Mouse (Mus musculus): Measurements from ENCODE around the gene Gm20521.

The Gm20521 gene

DNA sequence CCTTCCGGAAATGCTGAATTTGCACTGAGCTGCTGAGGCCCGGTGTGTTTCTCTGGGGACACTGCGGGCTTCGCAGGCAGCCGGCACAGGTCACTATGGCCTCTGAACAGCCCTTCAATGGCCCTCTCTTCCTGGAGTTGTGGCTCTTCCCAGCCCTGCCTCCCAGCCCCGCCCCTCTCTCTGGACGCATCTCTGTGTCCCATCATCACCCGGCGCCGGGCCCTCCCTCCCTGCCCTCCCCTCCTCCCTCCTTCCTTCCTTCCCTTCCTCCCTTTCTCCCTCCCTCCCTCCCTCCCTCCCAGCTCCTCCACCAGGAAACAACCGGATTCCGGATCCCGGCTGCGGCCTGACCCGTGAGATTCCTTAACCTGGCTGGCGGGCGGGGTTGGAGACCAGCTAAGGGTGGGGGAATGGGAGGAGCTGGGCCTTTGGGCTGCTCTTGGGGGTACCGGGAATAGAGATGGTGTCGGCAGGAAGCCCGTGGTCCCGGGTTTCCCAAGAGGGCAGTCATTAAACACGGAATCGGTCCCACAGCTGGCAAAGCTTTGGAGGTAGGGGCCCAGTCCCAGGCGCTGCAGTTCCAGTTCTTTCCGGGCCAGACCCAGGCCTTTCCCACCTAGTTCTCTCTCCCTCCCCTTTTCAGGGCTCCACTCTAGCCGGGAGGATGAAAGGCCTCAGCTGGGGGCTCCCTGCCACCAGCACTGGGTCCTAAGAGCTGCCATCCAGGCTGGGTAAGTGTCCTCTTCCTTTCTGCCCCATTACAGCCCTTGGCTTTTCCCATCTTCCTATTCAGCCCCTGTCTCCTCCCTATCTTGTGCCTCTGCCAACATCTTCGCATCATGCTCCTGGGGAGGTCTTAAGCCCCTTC lies at the start of gene Gm20521, which contains the start of gene Bcl2l2:
Gene Gm20521, plus strand, starts transcription at position 288 of the 868 bp plus-strand sequence.
Gene Bcl2l2, plus strand, starts transcription at position 224 of the 868 bp plus-strand sequence.
- peak; percentile 70 for DNase-seq (ENCODE audit: low read depth)

DNA sequence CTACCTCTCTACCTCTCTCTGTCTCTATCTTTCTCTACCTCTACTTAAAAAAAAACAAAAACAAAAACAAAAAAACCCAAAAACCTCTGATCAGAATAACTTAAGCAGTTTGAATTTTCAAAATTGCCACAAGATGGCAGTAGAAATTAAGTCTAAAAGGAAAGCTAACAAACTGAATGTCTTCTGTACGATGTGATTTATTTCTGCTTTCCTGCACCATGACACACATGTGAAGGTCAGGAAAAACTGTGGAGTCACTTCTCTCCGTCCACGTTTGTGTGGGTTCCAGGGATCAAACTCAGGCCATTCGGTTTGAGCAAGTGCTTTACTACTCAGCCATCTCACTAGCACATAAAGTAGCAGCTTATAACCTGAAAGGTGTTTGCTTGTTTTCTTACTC lies 39.8 kb upstream of the Gm20521 start:
- no peak for DNase-seq (ENCODE audit: low read depth)

DNA sequence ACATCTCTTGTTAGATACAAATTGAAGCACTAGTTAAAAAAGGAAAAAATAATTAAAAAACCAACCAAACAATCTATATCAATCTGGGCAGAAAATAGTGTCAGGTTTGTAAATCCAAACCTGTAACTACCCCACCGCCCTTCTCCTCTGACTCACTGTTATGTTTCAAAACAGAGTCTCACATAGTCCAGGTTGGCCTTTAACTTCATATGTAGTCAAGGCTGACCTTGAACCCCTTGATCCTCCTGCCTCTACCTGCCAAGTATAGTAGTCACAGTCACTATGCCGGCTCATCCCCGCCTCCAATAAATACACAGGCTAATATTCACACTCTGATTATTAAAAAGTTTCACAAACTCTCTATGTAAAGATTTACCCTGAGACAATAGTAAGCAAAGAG lies 27.5 kb upstream of the Gm20521 start:
- no peak for DNase-seq (ENCODE audit: low read depth)

DNA sequence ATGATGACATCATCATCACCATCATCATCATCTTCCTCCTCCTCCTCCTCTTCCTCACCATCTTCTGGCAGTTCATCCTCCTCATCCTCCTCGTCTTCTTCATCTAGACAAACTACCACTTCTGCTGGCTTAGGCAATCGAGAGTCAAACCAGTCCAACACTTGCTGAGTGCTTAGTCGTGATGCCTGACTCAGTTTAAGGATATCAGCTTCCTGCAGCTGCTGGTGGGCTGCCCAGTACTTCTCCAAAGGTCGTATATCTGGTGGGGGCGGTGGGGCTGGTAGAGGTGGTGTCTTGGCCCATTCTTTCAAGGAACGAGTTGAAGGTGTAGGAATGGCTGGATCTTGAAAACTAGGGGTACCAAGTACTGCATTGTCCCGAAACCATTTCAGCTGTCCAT lies 26.5 kb upstream of the Gm20521 start:
- no peak for DNase-seq (ENCODE audit: low read depth)

DNA sequence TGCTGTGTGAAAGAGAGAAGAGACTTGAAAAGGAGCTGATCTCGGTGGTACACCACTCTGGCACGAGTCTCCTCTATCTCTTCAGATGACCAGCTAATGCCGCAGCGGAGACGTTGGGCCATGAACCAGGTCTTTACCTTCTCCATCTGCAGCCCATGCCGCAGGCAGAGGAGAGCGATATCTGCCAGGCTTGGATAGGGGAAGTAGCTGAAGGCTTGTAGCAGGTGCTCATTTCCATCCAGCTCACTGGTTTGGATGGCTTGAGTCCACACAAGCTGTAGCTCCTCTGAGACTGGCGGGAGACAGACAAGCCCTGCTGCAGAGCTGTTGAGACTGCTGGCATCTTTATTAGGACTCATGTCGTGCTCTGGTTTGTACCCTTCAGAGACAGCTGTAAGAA lies 25.4 kb upstream of the Gm20521 start:
- DNase-seq (ENCODE audit: low read depth), result no peak

DNA sequence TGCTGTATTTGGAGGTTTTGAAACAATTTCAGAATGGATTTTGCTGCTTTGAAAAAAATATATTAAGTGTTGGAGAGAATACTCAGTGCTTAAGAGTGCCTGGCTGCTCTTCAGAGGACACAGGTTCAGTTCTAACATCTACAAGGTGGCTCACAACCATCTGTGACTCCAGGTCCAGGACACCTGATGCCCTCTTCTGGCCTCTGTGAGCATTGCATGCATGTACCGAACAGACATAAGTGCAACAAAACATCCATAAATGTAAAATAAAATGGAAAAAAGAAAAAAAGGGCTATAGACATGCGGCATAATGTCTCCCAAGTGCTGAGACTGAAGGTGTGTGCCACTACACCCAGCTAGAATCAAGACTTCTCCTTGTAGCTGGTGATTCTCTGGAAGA lies 22.7 kb upstream of the Gm20521 start:
- no peak for DNase-seq (ENCODE audit: low read depth)

DNA sequence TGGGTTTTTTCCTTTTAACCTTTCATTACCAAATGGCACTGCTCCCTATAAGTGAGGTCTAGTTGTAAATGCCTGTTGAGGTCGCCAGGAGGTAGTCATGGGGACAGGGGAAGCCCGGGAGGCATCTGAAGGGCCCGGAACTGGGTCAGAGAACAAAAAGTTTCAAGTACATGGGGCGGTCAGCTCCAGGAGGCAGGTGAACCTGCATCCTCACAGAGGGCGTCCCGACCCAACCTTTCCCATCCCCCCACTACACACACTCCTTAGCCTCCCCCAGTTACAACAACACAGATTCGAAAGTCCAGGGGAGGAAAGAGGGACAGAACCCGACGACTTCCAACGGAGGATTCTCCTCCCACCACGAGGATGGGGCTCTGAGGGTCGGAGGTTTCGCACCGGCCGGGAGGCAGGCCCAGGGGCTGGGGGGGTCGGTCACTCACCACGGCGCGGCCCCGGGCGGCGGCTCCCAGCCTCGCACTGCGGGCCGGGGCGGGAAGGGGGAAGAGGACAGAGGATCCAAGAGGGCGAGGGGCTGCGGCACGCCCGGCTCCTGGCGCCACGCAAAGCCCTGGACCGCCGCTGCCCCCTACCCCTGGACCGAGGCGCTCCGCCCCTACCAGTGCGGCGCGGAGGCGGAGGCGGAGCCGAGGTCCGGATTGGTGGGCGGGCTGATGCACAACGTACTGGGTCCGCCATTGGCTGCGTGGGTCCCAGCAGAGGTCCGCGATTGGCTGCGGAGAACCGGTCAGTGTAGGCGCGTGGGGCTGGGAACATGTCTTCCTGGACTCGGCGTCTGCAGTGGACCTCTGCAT lies 19.5 kb upstream of the Gm20521 start:
- peak; percentile 76 for DNase-seq (ENCODE audit: low read depth)

DNA sequence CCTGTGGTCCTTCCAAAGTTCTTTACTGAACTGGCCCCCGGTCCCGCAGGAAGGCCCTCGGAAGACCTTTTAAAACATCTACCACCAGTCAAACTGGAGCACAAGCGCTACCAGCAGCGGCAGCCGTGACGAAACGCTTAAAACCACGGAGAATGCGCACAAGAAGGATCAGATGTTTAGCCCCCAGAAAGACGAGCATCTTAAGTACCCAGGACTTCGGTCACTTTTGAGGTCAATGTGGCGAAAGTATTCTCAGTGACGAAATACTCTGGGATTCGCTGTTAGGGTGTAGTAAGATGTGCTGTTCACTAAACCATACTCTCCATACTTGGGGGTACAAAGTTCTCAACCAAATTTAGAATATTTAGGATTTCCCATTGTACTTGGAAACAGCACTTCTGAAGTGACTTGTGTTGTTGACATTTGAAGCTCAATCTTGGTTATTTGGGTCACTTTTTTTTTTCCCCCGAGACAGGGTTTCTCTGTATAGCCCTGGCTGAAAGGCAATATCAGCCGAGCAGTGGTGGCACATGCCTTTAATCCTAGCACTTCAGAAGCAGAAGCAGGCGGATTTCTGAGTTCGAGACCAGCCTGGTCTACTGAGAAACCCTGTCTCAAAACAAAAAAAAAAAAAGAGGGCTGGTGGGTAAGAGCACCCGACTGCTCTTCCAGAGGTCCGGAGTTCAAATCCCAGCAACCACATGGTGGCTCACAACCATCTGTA lies 18.8 kb upstream of the Gm20521 start:
- DNase-seq (ENCODE audit: low read depth), result no peak

DNA sequence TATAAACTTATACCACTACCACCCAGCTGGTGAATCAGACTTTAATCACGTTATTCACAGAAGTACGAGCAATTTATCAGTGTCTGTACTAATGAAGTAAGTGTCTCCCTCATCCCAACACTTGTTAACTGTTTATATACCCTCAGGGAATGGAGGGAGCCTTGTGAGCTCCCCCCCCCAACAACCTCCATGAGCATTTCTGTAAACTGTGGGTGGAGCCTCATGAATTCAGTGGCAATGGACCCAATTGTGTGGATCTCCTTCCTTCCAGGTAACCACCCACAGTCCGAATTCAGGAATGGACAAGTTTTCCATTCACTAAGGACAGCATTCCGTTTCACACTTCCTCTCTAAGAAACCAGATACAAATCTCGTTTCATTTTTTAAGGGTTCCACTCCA lies 17.6 kb upstream of the Gm20521 start:
- no peak for DNase-seq (ENCODE audit: low read depth)

DNA sequence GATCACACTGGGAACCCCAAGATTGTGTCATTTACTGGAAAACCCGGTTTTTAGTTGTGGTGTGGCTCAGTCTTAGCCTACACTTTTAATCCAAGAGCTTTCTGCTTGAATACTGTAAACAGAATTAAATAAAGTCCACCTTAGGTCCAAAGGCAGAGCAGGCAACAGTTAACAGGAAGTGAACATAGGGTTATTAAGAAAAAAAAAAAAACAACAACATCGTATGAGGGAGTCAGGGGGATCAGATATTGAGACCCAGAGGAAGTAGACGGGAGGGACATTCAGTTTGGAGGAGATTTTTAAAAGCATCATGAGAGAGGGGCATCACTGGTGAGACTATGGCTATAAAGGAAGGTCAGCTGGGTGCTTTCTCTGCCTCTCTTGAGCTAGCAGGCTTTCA lies 17.0 kb upstream of the Gm20521 start:
- DNase-seq (ENCODE audit: low read depth), result no peak

DNA sequence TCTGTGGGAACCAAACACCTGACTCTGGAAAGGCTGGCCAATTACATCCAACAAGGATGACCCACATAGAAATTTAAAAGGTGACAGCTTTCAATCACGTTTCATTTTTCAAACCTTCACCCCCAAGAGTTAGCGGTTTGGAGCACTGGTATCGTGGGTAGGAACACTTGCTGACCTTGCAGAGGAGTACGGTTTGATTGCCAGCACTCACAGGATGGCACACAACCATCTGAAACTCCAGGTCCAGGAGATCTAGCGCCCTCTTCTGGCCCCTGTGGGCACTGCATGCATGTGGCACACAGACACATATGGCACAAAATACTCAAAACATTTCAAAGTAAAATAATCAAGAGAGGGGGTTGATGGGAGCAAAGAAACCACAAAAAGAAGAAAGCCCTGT lies 16.3 kb upstream of the Gm20521 start:
- DNase-seq (ENCODE audit: low read depth), result no peak

DNA sequence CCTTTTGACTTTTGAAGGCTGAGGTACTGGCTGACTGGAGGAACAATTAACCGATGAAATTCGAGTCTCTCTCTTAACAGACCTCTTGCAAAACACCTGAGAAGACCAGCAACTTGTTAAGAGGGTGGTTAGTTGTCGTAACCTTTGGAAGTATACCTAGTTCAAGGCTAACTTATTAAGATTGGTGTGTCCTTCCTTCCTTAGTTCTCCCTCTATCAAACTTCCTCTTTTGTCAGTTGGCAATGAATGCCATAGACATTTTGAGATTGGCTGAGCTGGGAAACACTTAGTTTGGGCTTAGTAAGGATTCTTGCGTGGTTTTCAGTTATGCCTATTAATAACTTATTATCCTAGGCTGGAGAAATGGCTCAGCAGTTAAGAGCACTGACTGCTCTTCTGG lies 15.2 kb upstream of the Gm20521 start:
- DNase-seq (ENCODE audit: low read depth), result no peak

DNA sequence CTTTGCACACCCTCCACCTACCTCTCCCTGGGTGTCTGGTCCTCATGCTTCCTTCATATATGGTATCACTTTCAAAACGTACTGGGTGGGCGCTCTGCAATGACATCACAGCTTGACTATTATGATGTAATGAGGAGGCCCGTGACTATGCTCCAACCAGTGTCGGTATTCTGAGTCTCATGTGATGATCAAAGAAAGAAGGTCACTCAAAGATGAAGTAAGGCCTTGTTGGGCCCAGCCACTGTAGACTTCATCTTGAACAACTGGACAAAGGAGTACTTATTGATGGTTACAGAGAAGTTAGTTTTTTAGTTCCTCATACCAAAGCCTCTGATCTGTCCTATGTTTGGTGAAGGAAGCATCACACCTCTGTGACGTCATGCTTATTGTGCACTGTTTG lies 12.4 kb upstream of the Gm20521 start, which contains the start of gene Homez:
Gene Homez, minus strand, starts transcription at position 101 of the 400 bp plus-strand sequence.
- no peak for DNase-seq (ENCODE audit: low read depth)

DNA sequence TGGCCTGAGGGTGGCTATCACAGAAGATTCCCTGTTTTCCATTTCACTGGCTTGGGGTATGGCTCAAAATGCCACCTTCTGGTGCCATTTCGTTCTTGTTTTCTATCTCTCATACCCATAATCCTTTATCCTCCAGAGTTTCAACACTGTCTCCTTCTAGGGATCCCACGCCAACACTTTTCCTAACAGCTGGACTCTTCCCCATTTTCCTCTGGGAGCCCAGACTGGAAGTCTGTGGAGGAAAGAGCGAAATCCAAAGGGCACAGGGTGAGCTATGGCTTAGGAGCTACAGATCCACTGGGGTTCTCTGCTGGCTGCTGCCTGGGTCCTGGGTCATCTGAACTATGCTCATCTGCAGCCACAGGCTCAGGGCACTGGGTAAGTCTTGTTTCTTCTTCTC lies 9.1 kb upstream of the Gm20521 start:
- DNase-seq (ENCODE audit: low read depth), result no peak

DNA sequence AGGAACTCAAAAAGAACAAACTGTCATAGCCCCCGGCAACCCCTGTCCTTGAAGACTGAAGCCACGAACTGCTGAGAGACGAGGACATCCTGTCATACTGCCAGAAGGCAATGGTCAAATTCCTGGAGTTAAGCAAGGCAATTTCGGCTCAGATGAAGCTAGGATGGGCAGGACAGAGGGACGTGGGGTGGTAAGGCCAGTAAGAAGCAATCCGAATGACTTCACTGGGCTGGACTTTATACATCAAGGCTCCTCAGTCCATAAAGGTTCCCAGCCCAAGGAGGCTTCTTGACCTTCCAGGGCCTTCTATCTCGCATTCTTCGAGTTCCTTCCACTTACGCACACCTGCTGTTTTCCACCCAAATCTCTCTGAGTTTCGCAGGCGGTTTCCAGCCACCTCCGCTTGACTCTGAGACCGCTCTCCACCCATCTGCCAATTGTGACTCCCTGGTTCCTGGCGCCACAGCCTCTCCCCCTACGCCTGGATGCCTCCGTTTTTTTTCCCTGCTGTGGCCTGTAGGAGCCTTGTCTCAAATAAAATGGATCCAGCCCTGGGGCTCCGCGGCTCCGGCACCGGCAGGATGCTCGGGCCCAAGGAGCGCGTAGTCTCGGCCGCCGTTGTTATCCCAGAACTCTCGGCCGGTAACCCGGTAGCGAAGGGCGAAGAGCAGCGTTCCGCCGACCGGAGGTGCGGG lies 7.2 kb upstream of the Gm20521 start:
- no peak for DNase-seq (ENCODE audit: low read depth)

DNA sequence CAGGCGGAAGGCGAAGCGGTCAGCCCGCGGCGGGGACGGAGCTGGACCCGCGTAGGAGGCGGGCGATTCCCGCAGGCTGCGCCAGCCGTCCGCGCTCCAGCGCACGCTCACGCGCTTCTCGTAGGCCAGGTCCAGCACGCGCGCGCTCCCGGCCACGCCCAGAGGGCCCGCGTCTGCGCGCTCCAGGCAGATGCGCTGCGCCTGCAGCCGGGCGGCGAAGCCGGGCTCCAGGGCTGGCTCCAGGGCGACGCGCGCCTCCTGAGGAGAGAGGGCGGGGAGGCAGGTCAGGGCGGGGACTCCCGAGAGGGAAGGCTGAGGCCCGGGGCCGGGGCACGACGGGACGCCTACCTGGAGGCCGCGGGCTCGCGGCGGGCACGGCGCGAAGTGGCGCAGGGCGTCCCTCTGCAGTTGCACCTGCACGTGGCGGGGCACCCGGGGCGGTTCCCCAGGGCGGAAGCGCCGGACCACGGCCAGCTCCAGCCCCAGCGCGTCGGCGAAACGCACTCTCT lies 6.6 kb upstream of the Gm20521 start:
- peak; percentile 56 for DNase-seq (ENCODE audit: low read depth)

DNA sequence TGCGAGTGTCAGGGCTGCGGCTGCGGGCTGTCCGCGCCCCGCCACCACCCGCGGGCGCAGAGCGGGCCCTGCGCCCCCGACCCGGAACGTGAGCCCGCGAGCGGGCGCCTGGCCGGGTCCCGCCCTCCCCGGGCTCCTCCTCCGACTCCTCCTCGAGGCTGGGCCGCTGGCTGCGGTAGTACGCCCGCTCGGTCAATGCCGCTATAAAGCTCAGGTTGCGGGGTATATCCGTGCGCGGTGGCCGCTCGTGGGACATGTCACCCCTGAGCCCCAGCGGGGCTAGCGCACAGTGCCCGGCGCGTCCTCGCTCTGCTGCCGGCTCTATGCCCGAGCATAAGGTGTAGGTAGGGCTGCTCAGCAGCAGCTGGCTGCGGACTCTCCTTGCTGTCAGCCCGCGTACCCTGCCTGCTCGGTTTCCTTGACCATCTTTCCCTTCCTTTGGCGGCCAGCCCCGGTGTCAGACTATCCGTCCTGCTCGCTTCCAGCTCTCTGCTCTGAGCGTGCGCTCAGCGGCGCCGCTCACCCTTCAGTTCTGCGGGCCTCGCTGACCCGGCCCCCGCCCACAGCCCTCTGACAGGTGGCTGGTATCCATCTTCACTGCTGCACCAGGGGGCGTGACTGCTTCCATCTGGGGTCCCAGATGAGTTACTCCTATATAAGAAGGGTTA lies 6.1 kb upstream of the Gm20521 start, which contains the start of gene Ppp1r3e:
Gene Ppp1r3e, minus strand, starts transcription at position 503 of the 668 bp plus-strand sequence.
- DNase-seq (ENCODE audit: low read depth), result no peak

DNA sequence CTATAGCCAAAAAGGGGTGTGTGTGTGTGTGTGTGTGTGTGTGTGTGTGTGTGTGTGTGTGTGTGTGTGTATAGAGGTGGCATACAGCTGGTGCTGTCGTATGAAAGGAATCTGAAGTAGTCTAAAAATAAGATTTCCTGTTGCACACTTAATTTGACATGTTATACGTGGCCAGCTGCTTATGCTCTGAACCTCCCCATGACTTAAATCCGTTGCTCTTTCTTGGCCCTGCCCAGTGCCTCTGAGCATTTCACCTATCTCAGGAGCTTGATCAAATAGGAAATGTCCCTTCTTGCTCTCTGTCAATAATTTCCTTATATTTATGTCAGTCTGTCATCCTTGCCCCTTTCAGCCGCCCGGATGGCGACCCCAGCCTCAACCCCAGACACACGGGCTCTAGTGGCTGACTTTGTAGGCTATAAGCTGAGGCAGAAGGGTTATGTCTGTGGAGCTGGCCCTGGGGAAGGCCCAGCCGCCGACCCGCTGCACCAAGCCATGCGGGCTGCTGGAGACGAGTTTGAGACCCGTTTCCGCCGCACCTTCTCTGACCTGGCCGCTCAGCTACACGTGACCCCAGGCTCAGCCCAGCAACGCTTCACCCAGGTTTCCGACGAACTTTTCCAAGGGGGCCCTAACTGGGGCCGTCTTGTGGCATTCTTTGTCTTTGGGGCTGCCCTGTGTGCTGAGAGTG lies 926 bp downstream of the Gm20521 start:
- no peak for DNase-seq (ENCODE audit: low read depth)

DNA sequence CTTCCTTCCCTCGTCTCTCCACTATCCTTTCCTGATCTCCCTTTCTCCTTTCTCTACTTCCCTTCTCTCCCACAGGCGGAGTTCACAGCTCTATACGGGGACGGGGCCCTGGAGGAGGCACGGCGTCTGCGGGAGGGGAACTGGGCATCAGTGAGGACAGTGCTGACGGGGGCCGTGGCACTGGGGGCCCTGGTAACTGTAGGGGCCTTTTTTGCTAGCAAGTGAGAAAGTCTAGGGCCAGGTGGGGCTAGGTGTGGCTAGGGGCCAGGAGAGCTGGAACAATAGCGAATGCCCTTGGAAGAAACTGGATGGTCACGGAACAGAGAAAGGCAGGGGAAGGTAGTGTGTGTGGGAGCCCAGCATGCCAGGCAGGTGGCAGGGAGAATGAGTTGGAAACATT lies 2.1 kb downstream of the Gm20521 start:
- DNase-seq (ENCODE audit: low read depth), result no peak

DNA sequence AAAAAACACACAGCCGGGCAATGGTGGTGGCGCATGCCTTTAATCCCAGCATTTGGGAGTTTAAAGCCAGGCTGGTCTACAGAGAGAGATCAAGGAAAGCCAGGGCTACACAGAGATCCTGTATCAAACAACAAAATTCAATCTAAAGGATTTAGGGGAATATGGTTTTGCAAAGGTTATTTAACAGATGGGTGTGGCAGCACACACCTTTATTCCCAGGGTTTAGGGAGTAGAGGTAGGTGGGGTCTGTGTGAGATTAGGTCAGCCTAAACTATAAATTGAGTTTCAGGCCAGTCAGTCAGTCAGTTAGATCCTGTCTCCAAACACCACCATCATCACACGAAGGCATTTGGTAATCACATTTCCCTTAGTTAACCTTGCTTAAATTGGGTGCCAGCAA lies 9.0 kb downstream of the Gm20521 start, which contains the start of gene Pabpn1:
Gene Pabpn1, plus strand, starts transcription at position 301 of the 400 bp plus-strand sequence.
- no peak for DNase-seq (ENCODE audit: low read depth)
